Mouse (Mus musculus): Measurements from ENCODE around the gene Ifna14. TPM values are rescaled to one million over a fixed set of nuclear protein-coding genes. Genes with fewer than 3 reads are reported as not detected.

The Ifna14 gene
- polyA plus RNA-seq, 1 experiment from 2014 or later, result not detected

DNA sequence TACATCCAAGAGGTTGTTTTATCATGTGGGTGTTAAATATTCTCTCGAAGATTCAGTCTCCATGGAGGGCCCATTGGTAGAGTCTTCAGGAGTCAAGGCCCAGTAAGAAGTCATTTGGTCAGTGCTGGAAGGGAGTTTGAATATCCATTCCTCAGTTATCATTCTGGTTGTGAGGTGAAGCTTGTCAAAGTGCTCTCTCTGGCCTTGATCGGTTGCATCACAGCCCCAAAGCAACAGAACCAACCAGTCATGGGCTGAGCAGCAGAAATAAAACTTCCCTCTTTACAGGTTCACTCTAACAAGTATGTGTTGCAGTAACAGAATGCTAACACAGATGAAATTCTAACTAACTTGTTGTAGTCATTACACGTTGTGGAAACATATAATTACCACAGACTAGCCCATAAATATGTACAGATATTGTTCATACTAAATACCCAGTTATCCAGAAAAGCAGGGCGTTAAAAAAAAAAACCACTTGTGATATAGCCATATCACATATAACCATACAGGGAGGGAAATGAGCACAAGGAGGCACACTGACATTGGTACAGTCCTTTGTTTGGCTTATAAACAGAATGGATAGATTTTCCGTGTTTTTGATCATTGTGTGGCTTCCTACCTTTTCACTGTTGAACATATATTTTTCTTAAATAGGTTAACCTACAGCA lies 45.1 kb downstream of the Ifna14 start:
- 93% methylated on average over 5 of the region's 5 CpGs for WGBS (ENCODE audit: missing documents)
- H3K79me2 ChIP-seq (ENCODE audit: inconsistent target), result no peaks in the 10 kb centered on the region
- no peak overlapping the region for H3K27ac ChIP-seq
- no peak overlapping the region for H3K4me3 ChIP-seq (ENCODE audit: inconsistent target)
- H3K36me3 ChIP-seq (ENCODE audit: inconsistent target), result no peaks in the 10 kb centered on the region

DNA sequence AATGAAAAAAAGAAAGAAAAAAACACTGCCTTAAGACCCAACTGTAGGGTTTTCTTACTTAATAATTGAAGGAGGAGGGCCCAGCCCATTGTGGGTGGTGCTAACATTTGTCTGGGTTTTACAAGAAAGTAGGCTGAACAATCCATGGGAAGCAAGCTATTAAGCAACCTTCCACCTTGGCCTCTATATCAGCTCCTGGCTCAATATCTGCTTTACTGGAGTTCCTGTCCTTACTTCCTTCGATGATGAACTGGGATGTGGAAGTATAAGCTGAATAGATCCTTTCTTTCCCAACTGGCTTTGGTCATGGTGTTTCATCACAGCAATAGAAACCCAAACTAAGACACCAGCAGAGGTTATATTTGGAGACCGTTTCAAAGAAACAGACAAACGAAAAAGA lies 46.2 kb downstream of the Ifna14 start:
- WGBS (ENCODE audit: missing documents), result 67% methylated on average over 3 of the region's 3 CpGs
- Histone ChIP-seq H3K79me2 (ENCODE audit: inconsistent target) (no peaks in the 10 kb centered on the region), H3K27ac (no peak overlapping the region), H3K36me3 (ENCODE audit: inconsistent target) (no peaks in the 10 kb centered on the region), H3K4me3 (ENCODE audit: inconsistent target) (no peak overlapping the region)

DNA sequence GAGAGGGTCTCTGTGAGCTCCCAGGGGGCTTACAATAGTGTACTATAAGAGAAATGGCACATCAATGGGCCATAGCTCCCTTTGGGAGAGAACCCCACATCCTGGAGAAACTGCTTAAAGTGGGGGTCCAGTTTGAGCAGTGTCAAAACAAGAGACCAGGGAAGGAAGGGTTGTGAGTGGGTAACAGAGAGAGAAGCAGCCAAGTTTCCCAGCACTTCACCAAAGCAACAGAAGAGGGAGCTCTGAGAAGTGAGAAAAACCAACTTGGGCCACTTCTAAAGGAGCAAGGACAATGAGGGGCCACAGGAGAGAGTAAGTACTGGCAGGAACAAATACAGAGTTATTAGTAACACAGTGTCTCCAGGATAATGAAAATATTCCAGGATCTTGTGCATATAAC lies 48.4 kb downstream of the Ifna14 start:
- Histone ChIP-seq H3K4me3 (ENCODE audit: inconsistent target) (no peak overlapping the region), H3K79me2 (ENCODE audit: inconsistent target) (no peaks in the 10 kb centered on the region), H3K36me3 (ENCODE audit: inconsistent target) (no peaks in the 10 kb centered on the region), H3K27ac (no peak overlapping the region)

DNA sequence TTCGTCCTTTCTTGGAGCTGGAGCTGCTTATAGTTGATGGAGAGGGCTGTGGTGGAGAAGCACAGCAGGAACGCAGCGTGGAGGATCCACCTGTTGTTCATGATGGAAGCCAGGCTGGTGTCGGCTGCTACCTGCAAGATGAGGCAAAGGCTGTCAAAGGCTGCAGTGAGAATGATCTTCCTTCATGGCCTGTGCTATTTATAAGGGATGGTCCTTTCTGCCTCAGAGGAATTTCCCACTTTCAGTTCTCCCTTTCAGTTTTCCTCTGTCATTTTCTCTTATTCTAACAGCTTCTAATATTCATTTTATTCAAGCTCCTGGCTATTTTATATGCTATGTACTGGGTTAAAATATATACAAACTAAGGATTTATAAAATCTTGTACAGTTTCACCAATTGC lies 48.9 kb downstream of the Ifna14 start, which contains the start of gene Ifnb1:
TSS of gene Ifnb1 (minus strand) at position 101 of the 400 bp plus-strand sequence.
- Histone ChIP-seq H3K27ac (no peak within 1 kb of the TSS), H3K36me3 (ENCODE audit: inconsistent target) (no peaks in the 10 kb centered on the region), H3K4me3 (ENCODE audit: inconsistent target) (no peak within 1 kb of the TSS), H3K79me2 (ENCODE audit: inconsistent target) (no peaks in the 10 kb centered on the region)
- 69% methylated on average over 4 of the region's 4 CpGs for WGBS (ENCODE audit: missing documents)

Other genes starting within 250 kb of the Ifna14 start
- gene Hacd4, start 132.9 kb downstream of the Ifna14 start, polyA plus RNA-seq (2018), result 53.4 to 180 TPM (median 165 TPM) in 3 replicates
- gene Ifnb1, start 49.0 kb downstream of the Ifna14 start, polyA plus RNA-seq (2018), result 0.23 TPM in 1 of 3 replicates, not detected in the others
- not detected in 3 replicates for gene Ifna15, start 13.6 kb downstream of the Ifna14 start, polyA plus RNA-seq (2018)
- gene Ifna9, start 20.6 kb upstream of the Ifna14 start, polyA plus RNA-seq (2018), result not detected in 3 replicates
- not detected in 3 replicates for gene Ifna12, start 31.6 kb upstream of the Ifna14 start, polyA plus RNA-seq (2018)
- gene C87499, start 62.6 kb upstream of the Ifna14 start, polyA plus RNA-seq (2018), result not detected in 3 replicates
- not detected in 3 replicates for gene Ifna13, start 72.7 kb upstream of the Ifna14 start, polyA plus RNA-seq (2018)
- gene Ifna16, start 105.1 kb upstream of the Ifna14 start, polyA plus RNA-seq (2018), result not detected in 3 replicates
- gene Ifna2, start 112.1 kb upstream of the Ifna14 start, polyA plus RNA-seq (2018), result not detected in 3 replicates
- gene Ifnab, start 119.6 kb upstream of the Ifna14 start, polyA plus RNA-seq (2018), result not detected in 3 replicates
- gene Gm26566, start 150.0 kb upstream of the Ifna14 start, polyA plus RNA-seq (2018), result 0.47 TPM in 1 of 3 replicates, not detected in the others
- 50.3 to 101 TPM (median 75.4 TPM) in 3 replicates for gene Klhl9, start 150.7 kb upstream of the Ifna14 start, polyA plus RNA-seq (2018)
- not detected in 3 replicates for gene Gm13271, start 183.1 kb upstream of the Ifna14 start, polyA plus RNA-seq (2018)
- not detected in 3 replicates for gene Gm13283, start 188.3 kb upstream of the Ifna14 start, polyA plus RNA-seq (2018)
- not detected in 3 replicates for gene Gm13290, start 202.0 kb upstream of the Ifna14 start, polyA plus RNA-seq (2018)
- gene Gm13289, start 205.1 kb upstream of the Ifna14 start, polyA plus RNA-seq (2018), result not detected in 3 replicates
- not detected in 3 replicates for gene Gm13272, start 208.1 kb upstream of the Ifna14 start, polyA plus RNA-seq (2018)
- not detected in 3 replicates for gene Ifnz, start 210.3 kb upstream of the Ifna14 start, polyA plus RNA-seq (2018)
- gene Gm13276, start 213.9 kb upstream of the Ifna14 start, polyA plus RNA-seq (2018), result not detected in 3 replicates
- not detected in 3 replicates for gene Gm13277, start 216.8 kb upstream of the Ifna14 start, polyA plus RNA-seq (2018)
- gene Gm13278, start 219.8 kb upstream of the Ifna14 start, polyA plus RNA-seq (2018), result not detected in 3 replicates
- gene Gm13275, start 222.7 kb upstream of the Ifna14 start, polyA plus RNA-seq (2018), result not detected in 3 replicates
- not detected in 3 replicates for gene Gm13279, start 225.6 kb upstream of the Ifna14 start, polyA plus RNA-seq (2018)
- not detected in 3 replicates for gene Gm13285, start 227.9 kb upstream of the Ifna14 start, polyA plus RNA-seq (2018)
- not detected in 3 replicates for gene Gm13287, start 231.5 kb upstream of the Ifna14 start, polyA plus RNA-seq (2018)
- gene Gm13288, start 233.7 kb upstream of the Ifna14 start, polyA plus RNA-seq (2018), result not detected in 3 replicates
- not detected in 3 replicates for gene Ifna7, start 244.4 kb upstream of the Ifna14 start, polyA plus RNA-seq (2018)
- not detected in 3 replicates for gene Ifna11, start 248.2 kb upstream of the Ifna14 start, polyA plus RNA-seq (2018)